Mouse (Mus musculus) embryonic facial prominence, embryonic 15.5 days (tissue): Measurements from ENCODE around the gene Slc15a1. TPM values are rescaled to one million over a fixed set of nuclear protein-coding genes. Genes with fewer than 3 reads are reported as not detected.

Source experiments
- ATAC-seq: fragments of 200-750 bp; cut with Nextera tagmentation; 2 replicates; pipeline ENCODE4 v1.8.0; 2017; ENCODE audit warnings: low read depth, moderate TSS enrichment; ENCODE audit not compliant: insufficient number of reproducible peaks, low FRiP score, low TSS enrichment
- H3K27ac ChIP-seq: fragments of 300-500 bp; sonication (generic); replicated peaks from 2 replicates; pipeline ENCODE4 v1.5.1; 2015; ENCODE audit warnings: mild to moderate bottlenecking, inconsistent platforms
- H3K27me3 ChIP-seq: fragments of 300-500 bp; sonication (generic); 2 replicates; pipeline ENCODE4 v1.6.1; 2015; ENCODE audit warnings: inconsistent platforms
- H3K36me3 ChIP-seq: fragments of 300-500 bp; sonication (generic); 2 replicates; pipeline ENCODE4 v1.6.1; 2015; ENCODE audit warnings: mild to moderate bottlenecking, inconsistent platforms
- H3K4me1 ChIP-seq: fragments of 300-500 bp; sonication (generic); 2 replicates; pipeline ENCODE4 v1.6.1; 2015; ENCODE audit warnings: inconsistent platforms
- H3K4me2 ChIP-seq: fragments of 300-500 bp; sonication (generic); replicated peaks from 2 replicates; pipeline ENCODE4 v1.6.1; 2015; ENCODE audit warnings: mild to moderate bottlenecking, inconsistent platforms
- H3K4me3 ChIP-seq: fragments of 300-500 bp; sonication (generic); replicated peaks from 2 replicates; pipeline ENCODE4 v1.5.1; 2015; ENCODE audit warnings: mild to moderate bottlenecking, inconsistent platforms
- H3K9ac ChIP-seq: fragments of 300-500 bp; sonication (generic); 2 replicates; pipeline ENCODE4 v1.6.1; 2015; ENCODE audit warnings: inconsistent platforms
- H3K9me3 ChIP-seq: fragments of 300-500 bp; sonication (generic); replicated peaks from 2 replicates; pipeline ENCODE4 v1.6.1; 2016; ENCODE audit warnings: inconsistent platforms
- WGBS: fragments of 180-500 bp; shearing (Covaris S2); methylation state at CpG from one replicate; pipeline ENCODE4 v1.1.7; 2015; 5-methylcytosine and 5-hydroxymethylcytosine counted together
- polyA plus RNA-seq: library from polyadenylated mRNA; unstranded; fragments of >200 nt; fragmentation: Nextera tagmentation; extraction: Ambion mirVana; gene quantifications from 2 replicates; pipeline ENCODE4 v1.2.1, GENCODE M21; 2015

Gene Slc15a1
- polyA plus RNA-seq, 1 experiment from 2014 or later = 2.8 TPM

DNA sequence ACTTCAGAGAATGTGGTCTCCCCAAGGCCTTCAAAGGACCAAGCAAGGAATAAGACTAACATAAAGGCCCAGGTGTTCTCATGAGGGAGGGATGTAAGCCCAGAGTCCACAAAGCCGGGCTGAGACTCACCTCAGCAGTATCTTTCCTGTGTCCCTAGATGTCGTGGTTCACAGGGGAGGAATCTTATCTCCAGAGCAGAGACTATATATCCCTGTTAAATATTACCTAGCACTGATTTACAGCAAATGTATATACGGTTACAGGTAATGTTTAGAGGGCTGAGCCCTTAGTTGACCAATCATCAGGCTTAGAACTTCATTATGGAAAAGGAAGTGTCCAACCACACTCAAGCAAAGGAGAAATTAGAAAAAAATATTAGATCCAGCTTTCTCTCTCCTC, 11.3 kb downstream of the Slc15a1 start:
- 79% methylated on average over 3 of the region's 3 CpGs for WGBS
- no peaks in the 10 kb centered on the region for H3K36me3 ChIP-seq
- no peak overlapping the region for H3K9ac ChIP-seq
- H3K4me1 ChIP-seq = peaks cover 9% of the 10 kb centered on the region; the same call in 1 of the 2 replicates
- ATAC-seq = no peak
- no peaks in the 10 kb centered on the region for H3K27me3 ChIP-seq
- H3K4me2 ChIP-seq = no peak overlapping the region
- no peak overlapping the region for H3K4me3 ChIP-seq
- H3K27ac ChIP-seq = no peak overlapping the region
- no peaks in the 10 kb centered on the region for H3K9me3 ChIP-seq

DNA sequence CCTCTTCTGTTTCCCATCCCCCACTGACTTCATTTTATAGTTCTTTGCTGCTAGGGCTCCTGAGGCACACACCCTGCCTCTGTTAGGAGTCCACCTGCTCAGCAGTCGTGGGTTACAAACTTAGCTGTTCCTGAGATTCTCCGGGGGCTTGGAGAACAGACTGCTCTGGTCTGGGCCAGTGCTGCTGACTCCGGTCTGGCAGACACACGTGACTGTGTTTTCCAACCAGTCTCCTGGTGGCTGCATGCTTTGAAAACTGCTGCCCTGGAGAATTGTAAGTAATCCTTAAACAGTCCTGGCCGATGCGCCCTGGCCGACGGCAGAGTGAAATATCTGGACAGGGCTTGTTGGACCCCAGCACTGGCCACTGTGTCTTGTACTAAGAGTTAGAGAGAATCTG, 12.7 kb downstream of the Slc15a1 start:
- no peak for ATAC-seq
- no peak overlapping the region for H3K27ac ChIP-seq
- WGBS = 49% methylated on average over 8 of the region's 8 CpGs
- H3K4me3 ChIP-seq = no peak overlapping the region
- no peak overlapping the region for H3K4me2 ChIP-seq
- peaks cover 9% of the 10 kb centered on the region; the same call in 1 of the 2 replicates for H3K4me1 ChIP-seq
- H3K9ac ChIP-seq = no peak overlapping the region
- no peaks in the 10 kb centered on the region for H3K27me3 ChIP-seq
- no peaks in the 10 kb centered on the region for H3K36me3 ChIP-seq
- H3K9me3 ChIP-seq = no peaks in the 10 kb centered on the region

DNA sequence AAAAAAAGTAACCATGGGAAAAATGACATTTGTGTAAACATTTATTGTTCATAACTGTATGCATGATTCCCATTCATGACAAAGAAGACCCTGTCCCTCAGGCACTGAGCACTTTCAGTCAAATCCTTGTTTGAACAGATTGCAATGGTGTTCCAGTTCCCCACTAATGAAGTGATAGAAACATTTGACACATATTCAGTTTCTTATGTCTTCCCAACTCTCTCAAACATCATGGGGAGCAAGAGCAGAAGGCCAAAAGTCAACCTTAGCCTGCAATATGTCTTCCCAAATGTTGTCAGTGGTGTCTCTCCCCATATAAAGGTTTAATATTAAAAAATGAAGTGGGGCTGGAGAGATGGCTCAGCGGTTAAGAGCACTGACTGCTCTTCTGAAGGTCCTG, 19.3 kb downstream of the Slc15a1 start:
- Histone ChIP-seq H3K27ac (no peak overlapping the region), H3K9ac (no peak overlapping the region), H3K4me3 (no peak overlapping the region), H3K36me3 (no peaks in the 10 kb centered on the region), H3K4me1 (no peaks in the 10 kb centered on the region), H3K4me2 (no peak overlapping the region), H3K27me3 (no peaks in the 10 kb centered on the region), H3K9me3 (no peaks in the 10 kb centered on the region)
- no peak for ATAC-seq
- WGBS = 78% methylated on average over 1 of the region's 1 CpGs

DNA sequence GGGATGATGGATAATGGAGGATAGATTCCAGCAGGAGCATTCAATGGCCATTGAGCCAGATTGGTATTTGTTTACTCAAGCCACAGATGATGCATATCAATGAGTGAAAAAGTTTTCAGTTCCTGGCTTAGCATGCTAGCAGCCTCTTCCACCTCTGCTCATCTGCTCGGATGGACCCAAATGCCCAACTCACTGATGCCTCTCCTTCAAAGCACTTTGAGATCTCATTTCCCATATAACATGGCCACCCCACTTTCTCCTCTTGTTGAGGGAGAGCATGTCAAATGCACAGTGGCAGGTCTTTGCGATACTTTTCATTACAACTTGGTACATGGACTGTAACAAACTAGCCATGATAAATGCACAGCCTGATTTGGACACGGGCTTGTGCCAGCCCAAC, 20.6 kb downstream of the Slc15a1 start:
- no peaks in the 10 kb centered on the region for H3K9me3 ChIP-seq
- H3K27ac ChIP-seq = no peak overlapping the region
- no peak overlapping the region for H3K4me3 ChIP-seq
- no peaks in the 10 kb centered on the region for H3K27me3 ChIP-seq
- H3K4me2 ChIP-seq = no peak overlapping the region
- no peak for ATAC-seq
- no peaks in the 10 kb centered on the region for H3K36me3 ChIP-seq
- H3K4me1 ChIP-seq = no peaks in the 10 kb centered on the region
- H3K9ac ChIP-seq = no peak overlapping the region
- WGBS = 93% methylated on average over 3 of the region's 3 CpGs

DNA sequence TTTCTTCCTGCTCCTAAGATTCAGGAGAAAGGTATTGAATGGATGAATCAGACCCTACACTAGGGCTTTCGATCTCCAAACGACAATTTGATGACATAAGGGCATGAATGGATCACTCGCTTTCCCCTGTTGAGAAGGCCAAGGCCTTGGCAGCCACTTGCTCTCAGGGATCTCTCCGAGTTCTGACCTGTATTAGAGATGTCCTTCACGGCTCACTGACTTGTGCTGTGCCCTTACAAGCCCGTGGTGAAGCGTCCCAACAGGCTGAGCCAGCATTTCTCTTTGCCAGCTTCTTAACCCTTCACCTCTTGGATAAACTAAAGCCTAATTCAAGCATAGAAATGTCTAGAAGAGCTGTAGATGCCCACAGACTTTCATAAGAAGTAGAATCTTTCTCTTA, 22.9 kb downstream of the Slc15a1 start:
- no peak for ATAC-seq
- H3K27ac ChIP-seq = no peak overlapping the region
- no peaks in the 10 kb centered on the region for H3K9me3 ChIP-seq
- H3K4me3 ChIP-seq = no peak overlapping the region
- H3K9ac ChIP-seq = no peak overlapping the region
- no peaks in the 10 kb centered on the region for H3K27me3 ChIP-seq
- no peaks in the 10 kb centered on the region for H3K36me3 ChIP-seq
- H3K4me2 ChIP-seq = no peak overlapping the region
- 57% methylated on average over 7 of the region's 7 CpGs for WGBS
- H3K4me1 ChIP-seq = no peaks in the 10 kb centered on the region

DNA sequence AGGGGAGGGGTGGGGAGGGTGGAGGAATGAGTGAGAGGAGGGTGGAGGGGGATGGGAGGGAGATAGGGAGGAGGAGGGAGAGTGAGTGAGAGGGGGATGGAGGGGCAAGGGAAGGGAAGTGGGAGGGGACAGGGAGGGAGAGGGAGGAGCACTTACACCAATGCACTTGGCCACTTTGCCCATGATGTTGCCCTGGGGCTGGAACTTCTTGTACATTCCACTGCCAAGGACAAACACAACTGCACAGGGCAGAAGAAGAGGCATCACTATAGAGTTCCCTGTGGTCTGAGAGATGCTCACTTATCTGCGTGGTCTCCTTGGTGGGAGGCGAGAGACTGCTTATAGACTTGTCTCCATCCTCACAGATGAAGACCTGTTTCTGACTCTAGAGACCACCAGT, 23.5 kb downstream of the Slc15a1 start:
- Histone ChIP-seq H3K9ac (no peak overlapping the region), H3K4me1 (no peaks in the 10 kb centered on the region), H3K4me3 (no peak overlapping the region), H3K27ac (no peak overlapping the region), H3K9me3 (no peaks in the 10 kb centered on the region), H3K27me3 (no peaks in the 10 kb centered on the region), H3K36me3 (no peaks in the 10 kb centered on the region), H3K4me2 (no peak overlapping the region)
- no peak for ATAC-seq
- WGBS = 87% methylated on average over 2 of the region's 2 CpGs

DNA sequence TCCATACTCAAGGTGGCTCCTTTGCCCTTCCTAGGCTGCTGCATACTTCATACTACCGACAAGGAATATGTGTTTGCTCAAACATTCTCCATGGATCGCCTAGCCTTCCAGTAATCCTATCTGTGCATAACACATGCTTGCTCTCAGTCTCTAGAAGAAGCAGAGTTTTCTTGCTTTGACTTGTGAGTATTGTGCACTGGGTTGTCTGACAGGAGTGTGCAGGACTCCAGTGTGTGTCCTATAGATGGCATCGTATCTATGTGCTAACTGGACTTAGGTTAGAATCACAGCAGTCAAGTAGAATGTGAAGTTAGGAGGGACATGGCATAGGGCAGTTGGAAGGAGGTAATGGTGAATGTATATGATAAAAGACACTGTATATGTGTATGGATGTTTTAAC, 26.0 kb downstream of the Slc15a1 start:
- Histone ChIP-seq H3K27me3 (no peaks in the 10 kb centered on the region), H3K36me3 (no peaks in the 10 kb centered on the region), H3K9me3 (no peaks in the 10 kb centered on the region), H3K9ac (no peak overlapping the region), H3K4me2 (no peak overlapping the region), H3K27ac (no peak overlapping the region), H3K4me1 (no peaks in the 10 kb centered on the region), H3K4me3 (no peak overlapping the region)
- no peak for ATAC-seq
- WGBS = 72% methylated on average over 3 of the region's 3 CpGs

DNA sequence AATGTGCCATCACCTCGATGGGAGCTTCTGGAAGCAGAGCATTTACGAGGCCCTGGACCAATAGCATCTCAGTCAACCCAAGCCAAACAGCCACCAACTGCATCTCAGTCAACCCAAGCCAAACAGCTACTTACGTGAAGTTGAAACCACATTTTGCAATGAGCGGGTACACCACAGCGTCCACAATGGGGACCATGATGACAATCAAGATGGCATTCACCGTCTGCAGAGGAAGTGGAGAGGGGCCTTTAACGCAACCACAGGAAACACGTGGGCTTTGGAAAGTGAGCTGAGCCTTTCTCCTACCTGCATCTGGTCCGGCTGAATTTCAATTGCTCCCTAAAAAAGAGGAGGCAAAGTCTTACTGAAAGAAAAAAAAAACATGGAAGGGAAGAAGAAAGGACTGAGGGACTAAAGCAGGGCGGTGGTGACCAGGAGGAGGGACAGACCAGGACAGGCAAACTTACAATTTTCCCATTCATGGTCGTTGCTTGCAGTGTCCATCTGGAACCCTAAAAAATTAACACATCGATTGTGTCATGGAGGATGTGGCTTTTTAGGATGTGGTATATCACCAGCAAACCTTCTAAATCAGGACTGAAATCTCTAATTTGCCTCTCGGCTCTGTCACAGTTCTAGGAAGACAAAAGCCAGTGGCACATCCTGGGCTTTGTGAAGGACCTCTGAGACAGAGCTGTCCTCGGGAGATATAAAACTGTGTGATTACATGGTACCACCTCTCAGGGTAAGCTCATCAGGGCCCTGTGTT, 26.9 kb downstream of the Slc15a1 start:
- Histone ChIP-seq H3K27me3 (no peaks in the 10 kb centered on the region), H3K4me2 (no peak overlapping the region), H3K9ac (no peak overlapping the region), H3K4me3 (no peak overlapping the region), H3K36me3 (no peaks in the 10 kb centered on the region), H3K27ac (no peak overlapping the region), H3K4me1 (no peaks in the 10 kb centered on the region), H3K9me3 (no peaks in the 10 kb centered on the region)
- 77% methylated on average over 14 of the region's 14 CpGs for WGBS
- ATAC-seq = no peak

DNA sequence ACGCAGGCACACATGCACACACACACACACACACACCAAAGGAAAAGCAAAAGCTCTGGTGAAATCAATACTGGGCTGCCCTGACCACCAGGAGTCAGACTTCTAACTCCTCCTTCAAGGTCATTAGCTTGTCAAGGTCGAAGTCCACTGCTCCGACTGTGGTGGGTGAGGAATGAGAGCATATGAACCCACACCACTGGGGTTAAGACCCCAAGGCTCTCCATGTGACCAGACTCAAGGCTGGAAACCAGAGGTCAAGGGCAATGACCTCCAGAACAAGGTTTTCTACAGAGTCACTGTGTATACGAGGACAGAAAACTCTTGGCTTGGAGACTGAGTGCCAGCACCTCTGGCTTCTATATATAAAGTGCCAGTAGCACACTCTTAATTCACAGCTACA, 31.2 kb downstream of the Slc15a1 start:
- Histone ChIP-seq H3K27me3 (no peaks in the 10 kb centered on the region), H3K4me1 (no peaks in the 10 kb centered on the region), H3K9me3 (no peaks in the 10 kb centered on the region), H3K4me2 (no peak overlapping the region), H3K27ac (no peak overlapping the region), H3K9ac (no peak overlapping the region), H3K36me3 (no peaks in the 10 kb centered on the region), H3K4me3 (no peak overlapping the region)
- no peak for ATAC-seq
- 66% methylated on average over 4 of the region's 4 CpGs for WGBS

DNA sequence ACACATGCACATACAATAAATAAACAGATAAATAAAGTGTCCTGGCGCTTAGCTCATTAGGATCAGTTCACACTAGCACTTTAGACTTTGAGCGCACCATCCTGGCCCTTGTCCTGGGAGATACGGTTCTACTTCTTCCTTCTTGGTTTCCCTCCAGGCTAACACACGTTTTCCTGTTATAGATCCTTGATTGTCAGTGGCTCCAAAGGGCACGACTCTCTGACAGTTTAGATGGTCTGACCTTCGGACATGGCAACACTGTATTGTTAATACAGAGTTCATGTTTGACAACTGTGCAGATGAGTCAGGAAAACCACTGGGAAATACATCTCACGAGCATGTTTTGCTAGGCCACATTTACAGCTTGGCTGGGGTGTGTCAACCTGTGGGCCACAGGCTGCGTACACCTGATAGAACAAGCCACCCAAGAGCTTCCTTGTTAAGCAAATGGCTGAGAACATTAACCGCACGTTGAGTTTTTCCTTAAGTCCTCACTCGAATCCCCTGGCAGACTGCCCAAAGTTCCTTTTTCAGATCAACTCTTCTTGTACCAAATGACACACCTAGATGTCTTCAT, 33.4 kb downstream of the Slc15a1 start:
- 63% methylated on average over 11 of the region's 11 CpGs for WGBS
- Histone ChIP-seq H3K27me3 (no peaks in the 10 kb centered on the region), H3K4me3 (no peak overlapping the region), H3K27ac (no peak overlapping the region), H3K4me2 (no peak overlapping the region), H3K9ac (no peak overlapping the region), H3K9me3 (no peaks in the 10 kb centered on the region), H3K36me3 (no peaks in the 10 kb centered on the region), H3K4me1 (no peaks in the 10 kb centered on the region)
- ATAC-seq = no peak

DNA sequence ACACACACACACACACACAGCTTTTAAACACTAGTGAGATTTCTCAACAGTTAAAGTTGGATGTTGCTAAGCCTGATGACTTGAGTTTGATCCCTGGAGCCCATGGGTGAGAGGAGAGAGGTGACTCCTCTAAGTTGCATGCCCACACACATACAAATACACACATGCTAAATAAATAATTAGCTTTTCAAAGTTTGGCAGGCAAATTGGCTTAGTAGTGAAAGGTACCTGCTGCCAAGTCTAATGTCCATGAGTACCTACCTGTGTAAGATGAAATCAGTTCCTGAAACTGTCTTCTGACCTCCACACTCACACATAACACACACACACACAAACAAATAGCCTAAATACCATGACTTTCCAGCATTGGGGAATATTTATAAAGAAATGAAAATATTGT, 35.5 kb downstream of the Slc15a1 start:
- H3K36me3 ChIP-seq = no peaks in the 10 kb centered on the region
- no peak overlapping the region for H3K4me2 ChIP-seq
- no peak overlapping the region for H3K4me3 ChIP-seq
- ATAC-seq = no peak
- no peak overlapping the region for H3K9ac ChIP-seq
- H3K27ac ChIP-seq = no peak overlapping the region
- H3K9me3 ChIP-seq = no peaks in the 10 kb centered on the region
- no peaks in the 10 kb centered on the region for H3K4me1 ChIP-seq
- no peaks in the 10 kb centered on the region for H3K27me3 ChIP-seq

DNA sequence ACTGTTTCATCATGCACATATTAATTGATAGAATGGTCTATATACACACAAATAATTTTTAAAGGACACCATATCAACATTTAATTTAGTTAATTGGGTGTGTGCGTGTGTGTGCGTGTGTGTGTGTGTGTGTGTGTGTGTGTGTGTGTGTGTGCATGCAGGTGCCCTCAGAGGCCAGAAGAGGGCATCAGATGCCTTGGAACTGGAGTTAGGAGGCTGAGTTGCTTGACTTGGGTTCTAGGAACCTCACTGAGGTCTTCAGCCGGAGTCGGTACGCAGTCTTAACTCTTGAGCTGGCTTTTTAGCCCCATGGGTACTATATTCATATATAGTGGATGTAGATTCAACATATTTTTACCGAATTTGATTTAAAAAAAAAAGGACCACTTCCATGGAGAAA, 37.4 kb downstream of the Slc15a1 start:
- Histone ChIP-seq H3K9me3 (no peaks in the 10 kb centered on the region), H3K4me3 (no peak overlapping the region), H3K36me3 (no peaks in the 10 kb centered on the region), H3K9ac (no peak overlapping the region), H3K27ac (no peak overlapping the region), H3K4me1 (no peaks in the 10 kb centered on the region), H3K4me2 (no peak overlapping the region), H3K27me3 (no peaks in the 10 kb centered on the region)
- 96% methylated on average over 6 of the region's 6 CpGs for WGBS
- ATAC-seq = no peak
